ENCODE assay signal across 8 mouse cellular contexts in the genomic region with DNA sequence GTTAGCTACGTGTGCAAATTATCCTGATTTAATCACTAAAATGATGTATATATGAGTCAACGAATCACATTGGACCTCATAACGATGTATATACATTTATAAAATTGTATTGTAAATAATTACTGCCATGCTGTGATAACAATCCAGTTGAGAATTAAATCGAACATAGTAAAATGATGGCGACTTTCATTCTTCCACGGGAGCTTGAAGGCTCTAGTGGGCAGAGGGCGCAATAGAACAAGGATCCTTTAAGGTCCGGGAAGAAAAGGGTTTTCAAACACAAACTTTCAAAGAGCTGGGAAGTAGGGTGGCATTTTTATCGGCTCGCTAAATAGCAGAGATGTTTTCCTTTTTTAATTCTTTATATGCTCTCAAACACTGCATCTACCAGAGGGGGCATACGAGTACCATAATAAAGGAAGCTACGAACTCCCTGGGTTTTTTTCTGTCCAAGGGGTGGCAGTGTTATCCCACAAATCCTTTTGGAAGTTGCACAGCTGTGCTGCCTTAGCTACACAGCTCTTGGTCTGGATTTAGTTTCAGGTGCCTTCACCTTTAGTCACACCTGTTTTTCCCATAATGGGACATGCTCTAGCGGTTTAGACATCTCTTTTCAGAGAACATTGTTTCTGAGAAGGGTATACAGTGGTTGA.
DNase-seq lines count a peak whose midpoint lies in the region; ATAC-seq and TF ChIP-seq lines count a peak whose summit lies in the region.

No protein-coding gene starts in this region.

- no peaks in the 10 kb centered on the region for H3K9me3 ChIP-seq in hindbrain, postnatal 0 days (ENCODE audit: low read length)

- peak overlapping the region; percentile 51 for H3K4me2 ChIP-seq in hindbrain, postnatal 0 days (ENCODE audit: low read depth, low read length)

- no peaks in the 10 kb centered on the region for H3K27me3 ChIP-seq in hindbrain, postnatal 0 days (ENCODE audit: insufficient read depth, low read length)

- H3K4me3 ChIP-seq in cortical plate, adult 2 months (ENCODE audit: insufficient read depth, low read length), result peak overlapping the region; percentile 36; the same call in 1 of the 2 replicates
- H3K4me3 ChIP-seq in hindbrain, postnatal 0 days (ENCODE audit: low read length), result peak overlapping the region; percentile 33

- ATAC-seq in hindbrain, postnatal 0 days, result peak; percentile 97

- H3K27ac ChIP-seq in cortical plate, adult 2 months (ENCODE audit: insufficient read depth, low read length), result no peak overlapping the region
- H3K27ac ChIP-seq in hindbrain, postnatal 0 days, result no peak overlapping the region

- no peaks in the 10 kb centered on the region for H3K4me1 ChIP-seq in cortical plate, adult 2 months (ENCODE audit: control insufficient read depth, insufficient read depth, low read length)
- no peaks in the 10 kb centered on the region for H3K4me1 ChIP-seq in hindbrain, postnatal 0 days (ENCODE audit: insufficient read depth, low read length)

- WGBS in hindbrain, postnatal 0 days, result 23% methylated on average over 13 of the region's 13 CpGs

- TF ChIP-seq POLR2A in cortical plate, adult 2 months (IDR thresholded peaks at IDR 0.05; ENCODE audit: extremely low read depth, insufficient read depth, low read length), result no peak

- peak; percentile 2 to 11 for DNase-seq in spleen, postnatal 36 days (ENCODE audit: low spot score in 2 of 2)
- DNase-seq in spleen, adult 12 weeks (ENCODE audit: low spot score), result no peak
- DNase-seq in gastrocnemius, postnatal 10 days, result peak; percentile 56
- DNase-seq in hindbrain, postnatal 0 days (ENCODE audit: low spot score), result peak; percentile 94
- DNase-seq in left cerebral cortex, adult 11 months (ENCODE audit: low spot score), result peak; percentile 66
- DNase-seq in mesoderm, embryonic 11.5 days (ENCODE audit: low read depth, low spot score), result peak; percentile 86
- DNase-seq in right cerebral cortex, postnatal 4 days, result peak; percentile 64

- TF ChIP-seq CTCF in cortical plate, adult 2 months (IDR thresholded peaks at IDR 0.05; ENCODE audit: extremely low read depth, insufficient read depth, low read length), result peak; percentile 97
- peak; percentile 91 for TF ChIP-seq CTCF in hindbrain, postnatal 0 days (IDR thresholded peaks at IDR 0.05; ENCODE audit: low read depth)

- H3K9ac ChIP-seq in hindbrain, postnatal 0 days (replicated peaks; ENCODE audit: low read length), result no peak overlapping the region

- no peaks in the 10 kb centered on the region for H3K36me3 ChIP-seq in hindbrain, postnatal 0 days (ENCODE audit: insufficient read depth, low read length)
